Mouse (Mus musculus) gastrocnemius, postnatal 25 days (tissue): ENCODE data around the gene Suz12. TPM values are rescaled to one million over a fixed set of nuclear protein-coding genes. Genes with fewer than 3 reads are reported as not detected.

Experiments
- DNase-seq: peaks from one replicate; pipeline ENCODE4 v3.0.0; 2022
- total RNA-seq, 2 experiments: library from RNA; stranded (reverse); gene quantifications; 1 replicate in 1 of 2; 2 replicates in 1 of 2; pipeline ENCODE4 v1.2.3; 2021

Gene Suz12
- total RNA-seq, 2 experiments from 2014 or later: 16.9 to 17.6 TPM

DNA sequence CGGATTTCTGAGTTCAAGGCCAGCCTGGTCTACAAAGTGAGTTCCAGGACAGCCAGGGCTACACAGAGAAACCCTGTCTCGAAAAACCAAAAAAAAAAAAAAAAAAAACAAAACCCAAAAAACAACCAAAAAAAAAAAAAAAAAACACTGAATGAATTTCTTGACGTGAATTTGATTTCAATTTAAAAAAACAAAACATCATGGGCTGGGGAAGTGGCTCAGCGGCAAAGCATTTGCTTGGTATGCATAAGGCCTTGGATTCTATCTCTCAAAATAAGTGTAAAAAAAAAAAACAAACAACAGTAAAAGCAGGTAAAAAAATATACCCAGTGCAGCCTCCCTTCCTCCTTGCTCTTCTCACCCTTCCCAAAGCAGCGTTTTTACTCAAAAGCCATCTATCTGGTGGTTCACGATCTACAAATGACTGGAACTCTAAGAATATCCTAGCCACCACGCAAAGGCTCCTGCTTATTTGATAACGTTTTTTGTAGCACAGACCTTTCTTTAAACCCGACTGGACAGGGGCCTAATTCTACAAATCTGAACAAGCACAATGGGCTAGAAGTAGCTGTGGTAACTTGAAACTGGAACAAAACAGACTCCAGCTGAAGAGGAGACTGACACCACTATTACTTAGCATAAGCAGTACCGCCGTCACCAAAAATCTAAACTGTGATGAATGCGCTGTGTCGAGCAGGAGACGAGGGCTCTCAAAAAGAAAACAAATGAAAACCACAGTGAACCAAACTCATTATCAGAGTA, 85.1 kb downstream of the Suz12 start:
- no peak for DNase-seq

DNA sequence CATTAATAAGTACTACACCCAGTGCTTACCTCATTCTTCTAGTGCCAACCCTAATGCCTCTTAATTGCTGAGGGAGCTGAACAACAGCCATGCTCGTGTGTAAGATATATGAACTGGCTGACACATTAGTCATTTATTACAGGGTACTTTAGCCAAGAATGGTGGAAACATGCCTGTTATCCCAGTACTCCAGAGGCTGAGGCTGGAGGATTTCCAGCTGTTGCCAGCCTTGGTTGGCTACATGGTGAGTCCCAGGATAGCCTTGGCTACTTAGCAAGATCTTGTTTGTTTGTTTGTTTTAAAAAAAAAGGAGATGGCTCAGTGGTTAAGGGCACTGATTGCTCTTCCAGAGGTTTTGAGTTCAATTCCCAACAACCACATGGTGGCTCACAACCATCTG, 85.9 kb downstream of the Suz12 start:
- DNase-seq: no peak

DNA sequence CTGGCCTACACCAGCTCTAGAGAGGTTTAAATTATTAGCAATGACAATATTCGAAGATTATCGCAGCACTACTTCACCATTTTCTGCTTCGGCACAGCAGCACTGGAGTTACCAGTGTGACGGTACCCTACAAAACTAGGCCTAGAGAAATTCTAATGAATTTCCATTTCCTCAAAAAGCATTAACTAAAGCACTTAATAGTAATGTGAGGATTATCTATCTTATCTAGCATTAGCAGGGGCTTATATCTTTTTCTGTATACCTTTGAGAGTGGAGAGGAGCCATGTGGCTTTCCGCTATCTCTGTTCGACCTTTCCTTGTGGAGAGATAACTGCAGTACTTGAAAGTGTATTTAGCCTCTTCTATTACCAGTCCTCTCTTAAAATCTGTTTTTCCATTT, 86.8 kb downstream of the Suz12 start:
- DNase-seq: no peak

DNA sequence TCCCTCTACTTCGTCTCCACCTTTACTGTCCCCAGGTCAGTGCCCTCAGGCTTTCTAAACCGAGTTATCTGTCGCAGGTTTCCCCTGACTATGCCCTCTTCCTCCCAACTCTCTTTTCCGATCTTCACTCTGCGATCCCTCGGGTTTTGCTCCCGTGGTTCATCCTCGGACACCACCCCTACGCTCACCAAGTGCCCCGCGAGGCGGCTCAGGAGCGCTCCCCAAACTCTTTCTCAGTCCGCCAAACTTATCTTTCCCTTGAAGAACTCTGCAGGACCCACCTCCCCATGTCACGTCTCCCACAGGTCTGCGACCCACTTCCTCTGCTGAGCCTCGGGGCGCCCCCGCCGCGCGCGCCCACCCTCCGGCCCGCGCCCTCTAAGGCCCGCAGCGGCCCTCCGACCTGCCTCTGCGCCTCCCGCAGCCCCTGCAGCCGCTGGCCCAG, 87.5 kb downstream of the Suz12 start:
- DNase-seq: no peak

DNA sequence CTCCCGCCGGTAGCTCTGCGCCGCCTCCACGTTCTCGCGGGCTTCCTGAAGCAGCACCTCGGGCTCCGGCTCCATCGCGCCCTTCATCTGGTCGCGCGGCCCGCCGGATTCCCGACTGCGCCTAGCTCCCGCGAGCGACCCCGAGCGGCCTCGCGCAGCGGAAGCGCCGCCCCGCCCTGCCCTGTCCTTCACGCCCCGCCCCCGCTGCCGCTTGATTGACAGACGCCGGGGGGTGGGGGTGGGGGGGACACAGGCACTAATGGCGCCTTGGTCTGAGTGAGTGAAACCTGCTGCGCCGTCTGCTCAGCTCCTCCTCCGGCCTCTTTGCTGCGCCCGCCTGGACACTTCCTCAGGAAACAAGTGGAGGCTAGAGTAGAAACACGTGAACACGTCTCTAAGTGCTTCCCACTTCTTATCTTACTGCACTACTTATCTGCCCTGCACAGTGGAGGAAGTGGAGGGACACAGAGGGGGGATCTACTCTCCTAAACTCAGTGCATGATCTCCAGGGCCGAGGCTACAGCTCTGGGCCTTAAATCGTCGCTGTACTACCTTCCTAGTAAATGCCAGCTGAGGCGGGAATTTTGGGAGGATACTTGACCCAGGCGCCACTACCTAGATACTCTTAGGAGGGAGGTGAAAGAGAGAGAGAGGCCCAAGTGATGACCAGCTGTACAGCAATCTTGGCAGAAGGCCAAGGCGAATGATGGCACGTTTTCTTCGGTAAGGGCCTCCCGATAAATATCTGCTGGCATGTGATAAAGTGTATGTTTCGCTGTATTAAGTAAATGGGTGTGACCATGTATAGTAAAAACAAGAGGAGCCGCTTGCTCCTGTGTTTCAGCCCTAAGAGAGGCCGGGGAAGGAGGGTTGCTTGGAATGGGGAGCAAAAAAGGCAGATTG, 88.2 kb downstream of the Suz12 start, which contains the start of gene Crlf3:
Gene Crlf3 (minus strand): TSS at position 166 of the 903 bp plus-strand sequence.
- DNase-seq: peak; percentile 95

DNA sequence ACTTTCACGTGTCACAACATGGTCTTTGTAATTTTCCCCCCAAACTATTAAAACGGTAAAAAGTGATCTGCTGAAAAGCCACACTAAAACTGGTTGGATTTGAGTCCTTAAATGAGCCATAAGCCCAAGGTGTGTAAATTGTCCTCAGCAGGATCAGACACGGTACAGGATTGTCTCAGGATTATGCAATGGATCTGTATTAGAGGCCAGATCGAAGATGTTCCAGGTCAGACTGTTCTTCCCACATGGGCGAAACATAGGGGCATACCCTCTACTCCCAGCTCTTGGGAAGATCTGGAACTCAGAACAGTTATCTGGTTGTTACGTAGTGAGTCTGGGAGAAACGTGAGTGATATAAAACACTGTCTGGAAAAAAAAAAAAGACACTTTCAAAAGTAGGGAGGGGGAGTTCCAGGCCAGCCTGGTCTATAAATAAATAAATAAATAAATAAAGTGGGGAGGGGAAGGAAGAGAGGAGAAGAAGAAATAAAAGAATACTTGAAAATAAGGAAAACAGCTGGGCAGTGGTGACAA, 88.9 kb downstream of the Suz12 start:
- no peak for DNase-seq

Other genes with a start within 250 kb of the Suz12 start
- 10 to 100 TPM; 24.6 to 26.0 TPM for gene Utp6, start 30.7 kb upstream of the Suz12 start, total RNA-seq
- 1 to 10 TPM; 6.6 to 7.7 TPM for gene Crlf3, start 87.9 kb downstream of the Suz12 start, total RNA-seq
- under 1 TPM; 0.72 to 0.99 TPM for gene Atad5, start 96.3 kb downstream of the Suz12 start, total RNA-seq
- 10 to 100 TPM; 16.3 to 21.5 TPM for gene Tefm, start 149.1 kb downstream of the Suz12 start, total RNA-seq
- 1 to 10 TPM; 5.0 to 6.0 TPM for gene Adap2, start 161.0 kb downstream of the Suz12 start, total RNA-seq
- gene Rnf135, start 190.7 kb downstream of the Suz12 start, total RNA-seq: 1 to 10 TPM; 1.7 to 3.5 TPM
- 10 to 100 TPM; 37.8 to 40.5 TPM for gene Rhot1, start 215.9 kb downstream of the Suz12 start, total RNA-seq